Mouse (Mus musculus) stomach, embryonic 16.5 days (tissue): ENCODE data around the gene Gng5. TPM values are rescaled to one million over a fixed set of nuclear protein-coding genes. Genes with fewer than 3 reads are reported as not detected.

Source experiments
- polyA plus RNA-seq: library from polyadenylated mRNA; unstranded; fragments of >200 nt; fragmentation: Nextera tagmentation; extraction: Ambion mirVana; gene quantifications from 2 replicates; pipeline ENCODE4 v1.2.1, GENCODE M21; 2015

Gene Gng5
- polyA plus RNA-seq, 1 experiment from 2014 or later, result 955 TPM

Other genes with a start within 250 kb of the Gng5 start
- 27.3 and 27.7 TPM in 2 replicates for gene Ssx2ip, start 95.2 kb upstream of the Gng5 start, polyA plus RNA-seq
- gene Ctbs, start 50.0 kb upstream of the Gng5 start, polyA plus RNA-seq, result 11.5 and 12.7 TPM in 2 replicates
- 3.1 and 4.1 TPM in 2 replicates for gene Spata1, start 54 bp upstream of the Gng5 start, polyA plus RNA-seq
- 42.3 and 45.0 TPM in 2 replicates for gene Rpf1, start 21.6 kb downstream of the Gng5 start, polyA plus RNA-seq
- 1.7 and 3.4 TPM in 2 replicates for gene Uox, start 70.6 kb downstream of the Gng5 start, polyA plus RNA-seq
- gene Dnase2b, start 115.8 kb downstream of the Gng5 start, polyA plus RNA-seq, result 0.28 and 0.31 TPM in 2 replicates
- not detected in 2 replicates for gene 4930503B20Rik, start 151.5 kb downstream of the Gng5 start, polyA plus RNA-seq
- gene Samd13, start 185.8 kb downstream of the Gng5 start, polyA plus RNA-seq, result 0.67 and 0.98 TPM in 2 replicates